25 mouse cellular contexts compared by ENCODE assay signal in the genomic region with DNA sequence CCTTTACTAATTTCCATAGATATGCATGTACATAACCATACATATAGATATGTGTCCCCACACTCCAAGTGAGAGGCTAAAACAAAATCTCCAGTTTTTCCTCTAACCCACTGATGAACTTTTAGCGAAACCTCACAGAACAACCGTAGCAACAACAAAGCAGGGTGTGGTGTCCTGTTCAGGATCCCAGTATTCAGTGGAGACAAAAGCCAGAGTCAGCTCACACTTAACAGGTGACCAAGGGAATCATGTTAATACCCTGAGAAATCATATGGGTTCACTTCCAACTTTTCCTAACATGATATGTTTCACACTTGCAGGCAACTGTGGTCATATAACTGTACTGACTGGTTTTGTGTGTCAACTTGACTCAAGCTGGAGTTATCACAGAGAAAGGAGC. TPM values are rescaled to one million over a fixed set of nuclear protein-coding genes. Genes with fewer than 3 reads are reported as not detected.
DNase-seq lines count a peak whose midpoint lies in the region; ATAC-seq and TF ChIP-seq lines count a peak whose summit lies in the region.
"Had no signal": no experiment of that assay in that cellular context is flagged by ENCODE, and none has a peak within 500 bp of the region (broad histone marks: within the 10 kb centered on the region; RNA-seq: fewer than 3 reads in every experiment).

No protein-coding gene starts in this region.

- TF ChIP-seq POLR2A in heart, adult 2 months (IDR thresholded peaks at IDR 0.05; ENCODE audit: insufficient read depth, low read depth, low read length), result no peak

- H3K27me3 ChIP-seq in heart, adult 2 months (ENCODE audit: control insufficient read depth, insufficient read depth, low read length), result no peaks in the 10 kb centered on the region
- no peaks in the 10 kb centered on the region for H3K27me3 ChIP-seq in heart, embryonic 12.5 days (replicated peaks)
- H3K27me3 ChIP-seq: CH12.LX; embryonic facial prominence, embryonic 12.5 days; forebrain, embryonic 13.5 days; forebrain, embryonic 15.5 days; Patski had no signal

- TF ChIP-seq CTCF in gastrocnemius, adult 2 months (IDR thresholded peaks at IDR 0.05), result no peak
- no peak for TF ChIP-seq CTCF in heart, adult 2 months (IDR thresholded peaks at IDR 0.05)

- no peaks in the 10 kb centered on the region for H3K79me2 ChIP-seq in heart, adult 2 months (replicated peaks; ENCODE audit: control insufficient read depth, insufficient read depth, low read length)
- H3K79me2 ChIP-seq in macrophage (ENCODE audit: inconsistent target), result no peaks in the 10 kb centered on the region

- intact Hi-C loops in gastrocnemius, adult 2 months (cut with DNase I), result no loop called here
- intact Hi-C loops in gastrocnemius, postnatal 36 days (cut with DNase I), result no loop called here
- intact Hi-C loops in heart, adult 2 months (cut with DNase I), result no loop called here

- H3K4me2 ChIP-seq in heart, embryonic 12.5 days, result no peak overlapping the region
- H3K4me2 ChIP-seq: embryonic facial prominence, embryonic 12.5 days; forebrain, embryonic 13.5 days; forebrain, embryonic 15.5 days had no signal

- H3K27ac ChIP-seq in gastrocnemius, adult 2 months, result peak overlapping the region; percentile 51
- peak overlapping the region; percentile 56 for H3K27ac ChIP-seq in heart, adult 2 months
- no peak overlapping the region for H3K27ac ChIP-seq in heart, embryonic 12.5 days (ENCODE audit: poor library complexity, severe bottlenecking)
- peak overlapping the region; percentile 94 for H3K27ac ChIP-seq in macrophage
- H3K27ac ChIP-seq: embryonic facial prominence, embryonic 10.5 days; embryonic facial prominence, embryonic 12.5 days; forebrain, embryonic 13.5 days; forebrain, embryonic 15.5 days had no signal

- H3K36me3 ChIP-seq in heart, adult 2 months (ENCODE audit: control insufficient read depth, insufficient read depth, low read length), result peaks cover 7% of the 10 kb centered on the region
- H3K36me3 ChIP-seq in heart, embryonic 12.5 days, result no peaks in the 10 kb centered on the region
- H3K36me3 ChIP-seq in macrophage (ENCODE audit: inconsistent target), result no peaks in the 10 kb centered on the region
- H3K36me3 ChIP-seq: embryonic facial prominence, embryonic 10.5 days; embryonic facial prominence, embryonic 12.5 days; forebrain, embryonic 15.5 days; G1E had no signal

- no peak for TF ChIP-seq EP300 in heart, adult 2 months (IDR thresholded peaks at IDR 0.05; ENCODE audit: insufficient read depth, low read depth, low read length)

- H3K4me1 ChIP-seq in heart, adult 2 months (ENCODE audit: control insufficient read depth, insufficient read depth, low read length), result peaks cover 8% of the 10 kb centered on the region
- 0 out of 2 replicates have a peak, but pooled peaks cover 4% of the 10 kb centered on the region for H3K4me1 ChIP-seq in heart, embryonic 12.5 days (replicated peaks)
- H3K4me1 ChIP-seq: embryonic facial prominence, embryonic 12.5 days; forebrain, embryonic 13.5 days; forebrain, embryonic 15.5 days had no signal

- H3K9me3 ChIP-seq in heart, embryonic 12.5 days (replicated peaks), result no peaks in the 10 kb centered on the region
- H3K9me3 ChIP-seq: embryonic facial prominence, embryonic 10.5 days; embryonic facial prominence, embryonic 12.5 days; forebrain, embryonic 13.5 days; forebrain, embryonic 15.5 days; G1E had no signal

- 53% methylated on average over 2 of the region's 2 CpGs for WGBS in heart, adult 2 months
- WGBS in heart, embryonic 12.5 days, result 79% methylated on average over 2 of the region's 2 CpGs
- 90% methylated on average over 2 of the region's 2 CpGs for WGBS in macrophage (ENCODE audit: missing documents)

- no peak for DNase-seq in gastrocnemius, adult 2 months
- DNase-seq in gastrocnemius, postnatal 36 days, result no peak
- DNase-seq in heart, adult 2 months, result no peak
- DNase-seq: adrenal gland, adult 8-10 months; adrenal gland, postnatal 14 days; adrenal gland, postnatal 36 days; B cell, adult 2 months; cerebellum, adult 11-12 months; cerebellum, adult 2 months; cerebellum, adult 9-10 months; cerebellum, postnatal 10 days; cerebellum, postnatal 25 days; forebrain, postnatal 0 days had no signal

- no peak overlapping the region for H3K9ac ChIP-seq in heart, adult 2 months (ENCODE audit: low read depth, low read length)
- no peak overlapping the region for H3K9ac ChIP-seq in heart, embryonic 12.5 days
- H3K9ac ChIP-seq: embryonic facial prominence, embryonic 12.5 days; forebrain, embryonic 13.5 days; forebrain, embryonic 15.5 days; forebrain, postnatal 0 days had no signal

- ATAC-seq in heart, embryonic 12.5 days (ENCODE audit: insufficient number of reproducible peaks, low FRiP score), result no peak
- ATAC-seq in megakaryocyte-erythroid progenitor cell, adult 5-6 weeks (replicated peaks; ENCODE audit: low FRiP score, low TSS enrichment, poor library complexity, severe bottlenecking), result no peak
- ATAC-seq: activated CD4-positive, CD25-positive, alpha-beta regulatory T cell, adult 4 months; CD4-positive, CD25-positive, alpha-beta regulatory T cell, adult 4 months; forebrain, embryonic 13.5 days; forebrain, embryonic 15.5 days; forebrain, postnatal 0 days; Patski had no signal

- no peak overlapping the region for H3K4me3 ChIP-seq in gastrocnemius, adult 2 months
- H3K4me3 ChIP-seq in heart, adult 2 months, result no peak overlapping the region
- no peak overlapping the region for H3K4me3 ChIP-seq in heart, embryonic 12.5 days
- no peak overlapping the region for H3K4me3 ChIP-seq in macrophage (ENCODE audit: inconsistent target)
- H3K4me3 ChIP-seq: embryonic facial prominence, embryonic 10.5 days; embryonic facial prominence, embryonic 12.5 days; forebrain, embryonic 13.5 days; forebrain, embryonic 15.5 days had no signal

RNA-seq across cellular contexts. Expression of gene S1pr1, which starts 27.1 kb away (rescaled TPM):
- 10 to 100 TPM; 16.9 to 34.1 TPM for total RNA-seq in gastrocnemius, adult 2 months (2021)
- 10 to 100 TPM; 17.3 to 19.6 TPM for total RNA-seq in gastrocnemius, postnatal 36 days (2021)
- total RNA-seq in heart, adult 2 months (2021), result 10 to 100 TPM; 53.8 to 72.1 TPM
- polyA plus RNA-seq in heart, adult 2 months (2012; rRNA removed), result 67.0 and 90.6 TPM in 2 replicates
- 86.0 and 87.5 TPM in 2 replicates for polyA plus RNA-seq in heart, embryonic 12.5 days (2016; fragmentation: Nextera tagmentation; extraction: Ambion mirVana)
- 10 to 100 TPM in 13 of 26 experiments, 1 to 10 TPM in 13; 1.4 to 26.4 (median 9.4) TPM for total RNA-seq in macrophage (2018; cell fraction: chromatin; rRNA removed)
- total RNA-seq in macrophage (2018; cell fraction: cytosol; rRNA removed), result 10 to 100 TPM in 18 of 26 experiments, 1 to 10 TPM in 8; 4.0 to 71.2 (median 27.5) TPM
- total RNA-seq in macrophage (2018; cell fraction: nucleus; rRNA removed), result 10 to 100 TPM in 17 of 26 experiments, 1 to 10 TPM in 9; 3.9 to 70.1 (median 22.0) TPM
- polyA plus RNA-seq in macrophage (2018), result 25.2 to 65.7 TPM (median 58.6 TPM) in 3 replicates
- 9.0 and 13.1 TPM in 2 replicates for total RNA-seq in megakaryocyte-erythroid progenitor cell, adult 5-6 weeks (2014; fragmentation: Nextera tagmentation)
- 6.4 and 7.1 TPM in 2 replicates for total RNA-seq in megakaryocyte-erythroid progenitor cell, adult 5-6 weeks (2017)
